7 mouse cellular contexts compared by ENCODE assay signal in genomic region chr7:79729169-79729568, GRCm38 (mm10). TPM values are rescaled to one million over a fixed set of nuclear protein-coding genes. Genes with fewer than 3 reads are reported as not detected.
DNase-seq lines count a peak whose midpoint lies in the region; ATAC-seq and TF ChIP-seq lines count a peak whose summit lies in the region.

No protein-coding gene starts in this region.

- no peak overlapping the region for H3K4me2 ChIP-seq in lung, postnatal 0 days (replicated peaks; ENCODE audit: low read depth, low read length)

- H3ac ChIP-seq in C2C12 (ENCODE audit: control insufficient read depth, insufficient read length, low read depth), result no peak overlapping the region

- H3K27me3 ChIP-seq in C2C12 (ENCODE audit: control insufficient read depth, insufficient read depth, insufficient read length) (peaks cover 14% of the 10 kb centered on the region), ES-Bruce4 (ENCODE audit: control insufficient read depth, insufficient read depth, low read length, poor library complexity, severe bottlenecking) (no peaks in the 10 kb centered on the region)
- no peaks in the 10 kb centered on the region; the same call in 1 of the 2 replicates for H3K27me3 ChIP-seq in lung, postnatal 0 days (replicated peaks; ENCODE audit: insufficient read depth, low read length)

- H3K4me3 ChIP-seq in C2C12 (ENCODE audit: insufficient read depth, poor library complexity, severe bottlenecking) (no peak overlapping the region), ES-Bruce4 (ENCODE audit: low read depth, low read length) (no peak overlapping the region)
- H3K4me3 ChIP-seq in lung, postnatal 0 days (ENCODE audit: low read depth, low read length), result no peak overlapping the region

- WGBS in lung, postnatal 0 days, result 5% methylated on average over 8 of the region's 8 CpGs

- no peaks in the 10 kb centered on the region for H3K36me3 ChIP-seq in C2C12 (ENCODE audit: control insufficient read depth, insufficient read depth)
- H3K36me3 ChIP-seq in ES-Bruce4 (ENCODE audit: control insufficient read depth, insufficient read depth, low read length, poor library complexity, severe bottlenecking), result no peaks in the 10 kb centered on the region
- H3K36me3 ChIP-seq in lung, postnatal 0 days (ENCODE audit: insufficient read depth, low read length), result no peaks in the 10 kb centered on the region

- no peak for TF ChIP-seq EP300 in ES-Bruce4 (IDR thresholded peaks at IDR 0.05; ENCODE audit: insufficient read depth, low read depth, low read length)
- no peak for TF ChIP-seq EP300 in lung, postnatal 0 days (IDR thresholded peaks at IDR 0.05)

- no peak for TF ChIP-seq POLR2A in ES-Bruce4 (IDR thresholded peaks at IDR 0.05; ENCODE audit: insufficient read depth, low read length)

- peak; percentile 71 for TF ChIP-seq CTCF in C2C12 (IDR thresholded peaks at IDR 0.05; ENCODE audit: control insufficient read depth, insufficient read depth, insufficient read length)
- TF ChIP-seq CTCF in ES-Bruce4 (IDR thresholded peaks at IDR 0.05; ENCODE audit: low read depth, low read length), result peak; percentile 97
- peak; percentile 89 for TF ChIP-seq CTCF in lung, postnatal 0 days (IDR thresholded peaks at IDR 0.05)

- H3K9ac ChIP-seq in ES-Bruce4 (ENCODE audit: low read depth, poor library complexity, severe bottlenecking), result no peak overlapping the region
- H3K9ac ChIP-seq in lung, postnatal 0 days (replicated peaks; ENCODE audit: low read depth), result no peak overlapping the region

- peak; percentile 54; the same call in 1 of the 2 replicates for ATAC-seq in lung, postnatal 0 days

- peak; percentile 55 to 75 for DNase-seq in cerebellum, postnatal 25 days
- peak; percentile 77 for DNase-seq in gastrocnemius, postnatal 10 days
- DNase-seq in kidney, postnatal 25 days, result peak; percentile 68 to 76
- DNase-seq in lung, postnatal 0 days (ENCODE audit: low spot score), result peak; percentile 78
- DNase-seq in right cerebral cortex, postnatal 10 days (ENCODE audit: low spot score in 2 of 2), result peak; percentile 65 to 73

- H3K9me3 ChIP-seq in ES-Bruce4 (replicated peaks; ENCODE audit: control insufficient read depth, insufficient read depth, low read length, poor library complexity, severe bottlenecking), result no peaks in the 10 kb centered on the region
- H3K9me3 ChIP-seq in lung, postnatal 0 days (ENCODE audit: low read length), result no peaks in the 10 kb centered on the region

- no peaks in the 10 kb centered on the region for H3K79me3 ChIP-seq in C2C12 (ENCODE audit: low read depth)

- no peaks in the 10 kb centered on the region for H3K79me2 ChIP-seq in C2C12 (ENCODE audit: control insufficient read depth, insufficient read depth)

- no peaks in the 10 kb centered on the region for H3K4me1 ChIP-seq in ES-Bruce4 (ENCODE audit: control insufficient read depth, insufficient read depth, low read length)
- H3K4me1 ChIP-seq in lung, postnatal 0 days (ENCODE audit: insufficient read depth, low read depth, low read length), result no peaks in the 10 kb centered on the region

- H3K27ac ChIP-seq in ES-Bruce4 (ENCODE audit: insufficient read depth, low read length), result no peak overlapping the region
- no peak overlapping the region for H3K27ac ChIP-seq in lung, postnatal 0 days (ENCODE audit: low read length)

TF ChIP-seq in C2C12, 6 proteins besides CTCF, POLR2A, EP300 and RAD21:
- TF ChIP-seq MYOD1 (IDR thresholded peaks at IDR 0.05; ENCODE audit: control insufficient read depth, insufficient read length, low read depth) (no peak), CEBPB (IDR thresholded peaks at IDR 0.05; ENCODE audit: low read depth) (no peak), MAX (IDR thresholded peaks at IDR 0.05) (no peak), MYOG (IDR thresholded peaks at IDR 0.05; ENCODE audit: control insufficient read depth, extremely low read depth, insufficient read length) (no peak), FOSL1 (IDR thresholded peaks at IDR 0.05; ENCODE audit: insufficient read depth, low read length, poor library complexity, severe bottlenecking) (no peak), USF1 (IDR thresholded peaks at IDR 0.05; ENCODE audit: low read depth) (no peak)

RNA-seq across cellular contexts. Expression of gene Plin1, which starts 3.5 kb away (rescaled TPM):
- polyA plus RNA-seq in C2C12 (2012; fragmentation: generic; extraction: Trizol), result not detected
- polyA plus RNA-seq in ES-Bruce4 (2011; ENCODE audit: insufficient read depth, insufficient read length, low read depth, missing spikeins), result 0.28 TPM in 1 of 2 replicates, not detected in the other
- total RNA-seq in gastrocnemius, postnatal 10 days (2021), result 10 to 100 TPM; 13.8 to 14.5 TPM
- polyA plus RNA-seq in lung, postnatal 0 days (2015; fragmentation: Nextera tagmentation; extraction: Ambion mirVana), result 0.45 and 0.60 TPM in 2 replicates

RNA-seq across cellular contexts. Expression of gene Kif7, which starts 13.6 kb away (rescaled TPM):
- 5.5 TPM for polyA plus RNA-seq in C2C12 (2012; fragmentation: generic; extraction: Trizol)
- 4.1 and 5.1 TPM in 2 replicates for polyA plus RNA-seq in ES-Bruce4 (2011; ENCODE audit: insufficient read depth, insufficient read length, low read depth, missing spikeins)
- 1 to 10 TPM; 2.7 to 3.6 TPM for total RNA-seq in gastrocnemius, postnatal 10 days (2021)
- 1.6 and 1.7 TPM in 2 replicates for polyA plus RNA-seq in lung, postnatal 0 days (2015; fragmentation: Nextera tagmentation; extraction: Ambion mirVana)

RNA-seq across cellular contexts. Expression of gene Pex11a, which starts 13.8 kb away (rescaled TPM):
- 2.2 TPM for polyA plus RNA-seq in C2C12 (2012; fragmentation: generic; extraction: Trizol)
- polyA plus RNA-seq in ES-Bruce4 (2011; ENCODE audit: insufficient read depth, insufficient read length, low read depth, missing spikeins), result 7.8 and 8.7 TPM in 2 replicates
- 1 to 10 TPM; 3.9 to 4.2 TPM for total RNA-seq in gastrocnemius, postnatal 10 days (2021)
- 17.8 and 23.9 TPM in 2 replicates for polyA plus RNA-seq in lung, postnatal 0 days (2015; fragmentation: Nextera tagmentation; extraction: Ambion mirVana)

RNA-seq across cellular contexts. Expression of gene Wdr93, which starts 13.8 kb away (rescaled TPM):
- 0.04 TPM for polyA plus RNA-seq in C2C12 (2012; fragmentation: generic; extraction: Trizol)
- 0.97 and 1.9 TPM in 2 replicates for polyA plus RNA-seq in ES-Bruce4 (2011; ENCODE audit: insufficient read depth, insufficient read length, low read depth, missing spikeins)
- under 1 TPM in 1 of 2 experiments, not detected in 1; 0.11 TPM for total RNA-seq in gastrocnemius, postnatal 10 days (2021)
- 1.6 and 2.0 TPM in 2 replicates for polyA plus RNA-seq in lung, postnatal 0 days (2015; fragmentation: Nextera tagmentation; extraction: Ambion mirVana)
